Mouse (Mus musculus) erythroid progenitor cell, adult 5-6 weeks (primary cell): Measurements from ENCODE around the gene Ccdc134. TPM values are rescaled to one million over a fixed set of nuclear protein-coding genes. Genes with fewer than 3 reads are reported as not detected.
A peak's percentile ranks its signal among the peaks of the same experiment; 100 is the strongest.

Experiments used
- ATAC-seq: replicated peaks from 2 replicates; pipeline ENCODE4 v1.8.0; 2016; ENCODE audit warnings: moderate number of reproducible peaks, mild to moderate bottlenecking, moderate TSS enrichment, inconsistent platforms; ENCODE audit not compliant: poor library complexity, low FRiP score, severe bottlenecking
- total RNA-seq, 2 experiments: library from RNA; stranded (forward) in 1 of 2; stranded (reverse) in 1 of 2; fragments of 150-400 nt in 1 of 2; fragments of 186-747, 209-891 nt in 1 of 2; gene quantifications; 2 replicates each; pipeline versions ENCODE4 v1.2.3 to v1.2.4; 2015 to 2017; ENCODE audit warnings: low replicate concordance in 2 of 2

Gene Ccdc134
- total RNA-seq, 2 experiments from 2014 or later, result 2.9 to 5.5 TPM

GRCm38 (mm10) chr15:82146770-82147610 lies 19.3 kb downstream of the Ccdc134 start, which contains the start of gene Srebf2:
Gene Srebf2 (plus strand): TSS chr15:82147181.
- peak; percentile 89 for ATAC-seq

- ATAC-seq, result 0 out of 2 replicates have a peak, but pooled peaks have one; percentile 22
These were observed 19.9 kb downstream of the Ccdc134 start for GRCm38 (mm10) chr15:82147611-82148111.

- peak; percentile 26; the same call in 1 of the 2 replicates for ATAC-seq
These were observed 20.8 kb downstream of the Ccdc134 start for GRCm38 (mm10) chr15:82148510-82148911.

- ATAC-seq, result no peak
These were observed 22.3 kb downstream of the Ccdc134 start for GRCm38 (mm10) chr15:82150042-82150441.

- ATAC-seq, result no peak
These were observed 23.5 kb downstream of the Ccdc134 start for GRCm38 (mm10) chr15:82151176-82151575.

- no peak for ATAC-seq
These were observed 24.3 kb downstream of the Ccdc134 start for GRCm38 (mm10) chr15:82152022-82152421.

GRCm38 (mm10) chr15:82152435-82152834 lies 24.7 kb downstream of the Ccdc134 start:
- no peak for ATAC-seq

- ATAC-seq, result no peak
These were observed 28.6 kb downstream of the Ccdc134 start for GRCm38 (mm10) chr15:82156298-82156697.

GRCm38 (mm10) chr15:82156902-82157301 lies 29.2 kb downstream of the Ccdc134 start:
- no peak for ATAC-seq

GRCm38 (mm10) chr15:82158243-82159035 lies 30.7 kb downstream of the Ccdc134 start:
- ATAC-seq, result no peak

GRCm38 (mm10) chr15:82159471-82159870 lies 31.7 kb downstream of the Ccdc134 start:
- no peak for ATAC-seq

GRCm38 (mm10) chr15:82160731-82161640 lies 33.3 kb downstream of the Ccdc134 start:
- ATAC-seq, result no peak

GRCm38 (mm10) chr15:82161965-82162600 lies 34.4 kb downstream of the Ccdc134 start:
- no peak for ATAC-seq

GRCm38 (mm10) chr15:82163356-82164060 lies 35.8 kb downstream of the Ccdc134 start:
- ATAC-seq, result no peak

- ATAC-seq, result peak; percentile 40
These were observed 36.3 kb downstream of the Ccdc134 start for GRCm38 (mm10) chr15:82164061-82164399.

- peak; percentile 32; the same call in 1 of the 2 replicates for ATAC-seq
These were observed 36.8 kb downstream of the Ccdc134 start for GRCm38 (mm10) chr15:82164496-82164895.

GRCm38 (mm10) chr15:82165332-82166239 lies 37.9 kb downstream of the Ccdc134 start:
- ATAC-seq, result peak; percentile 67; the same call in 1 of the 2 replicates
